Mouse (Mus musculus): Measurements from ENCODE around the gene Mtus2.

- TF ChIP-seq MAFK (IDR thresholded peaks at IDR 0.05; ENCODE audit: insufficient read depth, low read depth, low read length) = no peak
- TF ChIP-seq ZC3H11A (IDR thresholded peaks at IDR 0.05; ENCODE audit: borderline replicate concordance, low read depth, low read length) = no peak
Measured at GRCm38 (mm10) chr5:148224004-148224403, 266.9 kb downstream of the Mtus2 start.
